Mouse (Mus musculus) brain, embryonic 14.5 days (tissue): ENCODE data around the gene Fut2. TPM values are rescaled to one million over a fixed set of nuclear protein-coding genes. Genes with fewer than 3 reads are reported as not detected.

Experiments used
- DNase-seq: peaks from one replicate; pipeline ENCODE4 v3.0.0-alpha.2; 2011; ENCODE audit warnings: low read depth
- CTCF ChIP-seq: fragments of 200-500 bp; IDR thresholded peaks from 2 replicates; pipeline ENCODE4 v1.5.1; 2012; ENCODE audit warnings: inconsistent platforms, mild to moderate bottlenecking, moderate library complexity, borderline replicate concordance; ENCODE audit not compliant: insufficient read depth, insufficient read length; ENCODE audit errors: extremely low read depth
- POLR2A ChIP-seq: fragments of 200-500 bp; IDR thresholded peaks from 2 replicates; pipeline ENCODE4 v1.6.1; 2012; ENCODE audit warnings: mild to moderate bottlenecking, inconsistent platforms, borderline replicate concordance; ENCODE audit not compliant: poor library complexity, insufficient read depth, insufficient read length, severe bottlenecking; ENCODE audit errors: extremely low read depth
- polyA plus RNA-seq: library from polyadenylated mRNA; depleted of rRNA; stranded (reverse); fragments of >200 nt; gene quantifications from 2 replicates; pipeline ENCODE4 v1.2.3, GENCODE M21; 2012

Fut2 gene
- polyA plus RNA-seq, 1 experiment: 0.10 TPM

GRCm38 (mm10) chr7:45649351-45649750 is 16.8 kb downstream of the Fut2 start:
- TF ChIP-seq CTCF: no peak
- no peak for TF ChIP-seq POLR2A
- no peak for DNase-seq

GRCm38 (mm10) chr7:45646671-45647070 is 19.5 kb downstream of the Fut2 start:
- DNase-seq: no peak
- no peak for TF ChIP-seq CTCF

GRCm38 (mm10) chr7:45645591-45645971 is 20.6 kb downstream of the Fut2 start:
- DNase-seq: no peak

GRCm38 (mm10) chr7:45644872-45645590 is 21.2 kb downstream of the Fut2 start:
- DNase-seq: no peak
- TF ChIP-seq CTCF (no peak), POLR2A (no peak)

More at GRCm38 (mm10) chr7:45645591-45645971, 20.6 kb downstream of the Fut2 start:
- TF ChIP-seq POLR2A (no peak), CTCF (no peak)

GRCm38 (mm10) chr7:45644183-45644582 is 22.0 kb downstream of the Fut2 start:
- peak; percentile 89 for DNase-seq
- TF ChIP-seq POLR2A (no peak), CTCF (no peak)

- peak; percentile 100 for DNase-seq
- peak; percentile 74; the same call in 1 of the 2 replicates for TF ChIP-seq POLR2A
- no peak for TF ChIP-seq CTCF
Observed at GRCm38 (mm10) chr7:45643441-45644178, 22.6 kb downstream of the Fut2 start.

GRCm38 (mm10) chr7:45642503-45643255 is 23.5 kb downstream of the Fut2 start:
- no peak for TF ChIP-seq CTCF
- TF ChIP-seq POLR2A: no peak
- no peak for DNase-seq

GRCm38 (mm10) chr7:45642083-45642482 is 24.1 kb downstream of the Fut2 start:
- DNase-seq: no peak
- no peak for TF ChIP-seq CTCF
- TF ChIP-seq POLR2A: no peak

- peak; percentile 76 for DNase-seq
Observed at GRCm38 (mm10) chr7:45641391-45642040, 24.7 kb downstream of the Fut2 start.

GRCm38 (mm10) chr7:45640191-45640957 is 25.8 kb downstream of the Fut2 start:
- DNase-seq: no peak
- TF ChIP-seq POLR2A (no peak), CTCF (no peak)

More at GRCm38 (mm10) chr7:45641391-45642040, 24.7 kb downstream of the Fut2 start:
- TF ChIP-seq CTCF: no peak
- no peak for TF ChIP-seq POLR2A

GRCm38 (mm10) chr7:45639561-45640027 is 26.6 kb downstream of the Fut2 start, which contains the start of gene Mamstr:
Gene Mamstr, plus strand, starts transcription at chr7:45639977.
- no peak for TF ChIP-seq CTCF
- no peak for TF ChIP-seq POLR2A
- no peak for DNase-seq
